Mouse (Mus musculus): ENCODE measurements around the gene Mlh1.

DNA sequence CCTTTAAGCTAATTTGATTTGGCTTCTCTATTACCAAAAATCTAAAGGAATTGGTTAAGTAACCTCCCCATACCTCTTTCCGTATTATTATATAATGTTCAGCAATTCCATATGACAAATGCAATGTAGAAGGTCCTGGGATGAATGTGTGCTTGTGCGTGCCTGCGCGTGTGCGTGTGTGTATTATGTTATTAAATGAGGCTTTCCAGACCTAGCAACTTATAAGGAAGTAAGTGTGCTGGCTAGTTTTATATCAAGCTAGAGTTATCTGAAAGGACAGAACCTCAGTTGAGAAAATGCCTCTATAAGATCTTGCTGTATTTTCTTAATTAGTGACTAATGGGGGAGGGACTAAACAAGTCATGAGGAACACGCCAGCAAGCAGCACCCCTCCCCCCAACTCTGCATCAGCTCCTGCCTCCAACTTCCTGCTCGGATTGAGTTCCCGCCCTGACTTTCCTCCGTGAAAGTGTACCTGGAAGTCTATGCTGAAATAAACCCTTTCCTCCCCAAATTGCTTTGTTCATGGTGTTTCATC, 17.8 kb upstream of the Mlh1 start:
- TF ChIP-seq FLI1 (IDR thresholded peaks at IDR 0.05; ENCODE audit: low read length) (no peak), GATA1 (IDR thresholded peaks at IDR 0.05; ENCODE audit: borderline replicate concordance, low read length) (no peak)

All from megakaryocyte, embryonic 14.5 days (primary cell).